ENCODE assay signal across 27 mouse cellular contexts in the genomic region with DNA sequence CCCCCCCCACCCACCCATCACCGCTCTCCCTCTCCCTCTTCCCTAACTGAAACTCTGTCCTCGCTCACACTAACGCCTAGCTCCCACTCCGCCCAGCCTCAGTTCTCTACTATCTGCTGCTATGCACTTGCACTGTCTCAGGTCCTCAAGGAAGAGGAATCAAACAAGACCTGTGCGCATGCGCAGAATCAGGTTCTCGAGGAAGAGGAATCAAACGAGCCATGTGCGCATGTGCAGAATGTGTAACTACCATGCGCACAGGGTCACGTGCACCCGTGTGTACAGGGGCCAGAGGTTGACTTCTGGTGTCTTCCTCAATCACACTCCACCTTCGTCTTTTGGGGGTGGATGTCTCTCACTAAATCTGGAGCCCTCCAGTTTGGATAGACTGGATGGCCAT. TPM values are rescaled to one million over a fixed set of nuclear protein-coding genes. Genes with fewer than 3 reads are reported as not detected.
"Had no signal": no experiment of that assay in that cellular context is flagged by ENCODE, and none has a peak within 500 bp of the region (broad histone marks: within the 10 kb centered on the region; RNA-seq: fewer than 3 reads in every experiment).

No protein-coding gene starts in this region.

- H3K4me3 ChIP-seq: liver, embryonic 13.5 days; liver, embryonic 15.5 days; lung, embryonic 15.5 days; megakaryocyte, embryonic 14.5 days; midbrain, embryonic 10.5 days; midbrain, embryonic 13.5 days; myocyte; neural tube, embryonic 13.5 days; neural tube, embryonic 15.5 days; stomach, embryonic 15.5 days had no signal

- H3K9me3 ChIP-seq: liver, embryonic 15.5 days; neural tube, embryonic 13.5 days; neural tube, embryonic 15.5 days; stomach, embryonic 15.5 days had no signal

- H3K27me3 ChIP-seq: liver, embryonic 13.5 days; liver, embryonic 15.5 days; lung, embryonic 15.5 days; midbrain, embryonic 13.5 days; neural tube, embryonic 13.5 days; neural tube, embryonic 15.5 days; stomach, embryonic 15.5 days had no signal

- H3K36me3 ChIP-seq: liver, embryonic 13.5 days; liver, embryonic 15.5 days; lung, embryonic 15.5 days; midbrain, embryonic 10.5 days; midbrain, embryonic 13.5 days; neural tube, embryonic 13.5 days; neural tube, embryonic 15.5 days; stomach, embryonic 15.5 days had no signal

- H3K27ac ChIP-seq: liver, embryonic 13.5 days; liver, embryonic 15.5 days; lung, embryonic 15.5 days; macrophage; midbrain, embryonic 10.5 days; midbrain, embryonic 13.5 days; neural tube, embryonic 13.5 days; neural tube, embryonic 15.5 days; stomach, embryonic 15.5 days; stomach, postnatal 0 days had no signal

- DNase-seq: liver, embryonic 13.5 days; liver, postnatal 0 days; lung, adult 2 months; lung, postnatal 14 days; lung, postnatal 36 days; right cerebral cortex, postnatal 14 days; thymus, adult 18-20 months; thymus, postnatal 14 days; thymus, postnatal 4 days had no signal

- ATAC-seq: midbrain, embryonic 13.5 days; midbrain, embryonic 16.5 days had no signal

- H3K4me1 ChIP-seq: liver, embryonic 13.5 days; liver, embryonic 15.5 days; midbrain, embryonic 13.5 days; neural tube, embryonic 13.5 days; neural tube, embryonic 15.5 days; stomach, embryonic 15.5 days had no signal

- H3K9ac ChIP-seq: liver, embryonic 13.5 days; liver, embryonic 15.5 days; liver, postnatal 0 days; lung, embryonic 15.5 days; midbrain, embryonic 13.5 days; neural tube, embryonic 13.5 days; neural tube, embryonic 15.5 days; stomach, embryonic 15.5 days had no signal

- H3K4me2 ChIP-seq: liver, embryonic 13.5 days; liver, embryonic 15.5 days; lung, embryonic 15.5 days; midbrain, embryonic 13.5 days; neural tube, embryonic 13.5 days; neural tube, embryonic 15.5 days; stomach, embryonic 15.5 days had no signal

RNA-seq across cellular contexts. Expression of a gene that starts 45.0 kb away (rescaled TPM):
- total RNA-seq: megakaryocyte progenitor cell, adult 5-6 weeks had no signal
- polyA plus RNA-seq: liver, embryonic 13.5 days; liver, embryonic 15.5 days; liver, postnatal 0 days; lung, adult 2 months; lung, embryonic 15.5 days; lung, postnatal 0 days; macrophage; midbrain, embryonic 10.5 days; midbrain, embryonic 13.5 days; midbrain, embryonic 16.5 days; myocyte; neural tube, embryonic 11.5 days; neural tube, embryonic 13.5 days; neural tube, embryonic 15.5 days; spleen, adult 2 months; stomach, embryonic 15.5 days; stomach, postnatal 0 days; thymus, postnatal 0 days; urinary bladder, adult 2 months had no signal

RNA-seq across cellular contexts. Expression of a gene that starts 55.2 kb away (rescaled TPM):
- total RNA-seq: megakaryocyte progenitor cell, adult 5-6 weeks had no signal
- polyA plus RNA-seq: liver, embryonic 13.5 days; liver, embryonic 15.5 days; liver, postnatal 0 days; lung, adult 2 months; macrophage; midbrain, embryonic 10.5 days; midbrain, embryonic 13.5 days; midbrain, embryonic 16.5 days; myocyte; neural tube, embryonic 11.5 days; neural tube, embryonic 13.5 days; neural tube, embryonic 15.5 days; spleen, adult 2 months; stomach, embryonic 15.5 days; stomach, postnatal 0 days; thymus, postnatal 0 days; urinary bladder, adult 2 months had no signal
